Mouse (Mus musculus) lung, postnatal 4 days (tissue): Measurements from ENCODE around the gene Aifm2.
A peak's percentile ranks its signal among the peaks of the same experiment; 100 is the strongest.

ENCODE experiments used
- DNase-seq, 2 experiments: peaks; one replicate each; pipeline ENCODE4 v3.0.0; 2021

The Aifm2 gene

DNA sequence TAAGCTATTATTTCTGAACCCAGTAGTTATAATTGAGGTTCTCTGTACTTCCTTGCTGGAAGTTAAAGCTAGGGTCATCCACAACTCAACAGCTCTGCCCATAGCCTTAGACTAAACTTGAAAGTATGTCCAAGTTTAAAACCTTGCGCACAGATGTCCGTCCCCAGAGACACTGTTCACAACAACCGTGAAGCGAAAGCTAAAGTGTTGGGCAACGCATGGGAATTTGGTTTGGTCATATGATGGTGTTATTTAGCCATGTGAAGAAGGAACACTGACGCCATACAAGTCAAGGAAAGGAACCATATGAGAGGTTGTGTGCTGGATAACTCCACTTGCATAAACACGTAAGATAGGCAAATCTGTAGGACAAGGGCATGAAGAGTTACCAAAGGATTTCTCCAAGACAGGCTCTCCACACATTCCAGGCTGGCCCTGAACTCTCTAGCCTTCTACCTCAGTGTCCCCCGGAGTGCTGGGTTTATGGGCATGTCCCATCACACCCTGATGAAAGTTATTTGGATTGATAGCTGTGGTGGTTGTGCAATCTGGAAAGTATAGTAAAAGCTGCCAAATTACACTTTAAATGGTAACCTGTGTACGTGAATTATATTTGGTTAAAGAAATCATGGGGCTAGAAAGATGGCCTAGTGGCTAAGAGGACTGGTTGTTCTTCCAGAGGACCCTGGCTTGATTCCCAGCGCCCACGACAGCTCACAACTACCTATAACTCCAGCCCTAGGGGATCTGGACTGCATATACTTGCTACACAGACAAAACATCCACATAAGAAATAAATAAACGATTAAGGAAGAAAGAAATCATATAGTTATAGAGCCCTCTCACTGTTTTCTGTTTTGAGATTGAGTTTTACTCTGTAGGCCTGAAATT, 2.6 kb downstream of the Aifm2 start:
- DNase-seq = no peak

DNA sequence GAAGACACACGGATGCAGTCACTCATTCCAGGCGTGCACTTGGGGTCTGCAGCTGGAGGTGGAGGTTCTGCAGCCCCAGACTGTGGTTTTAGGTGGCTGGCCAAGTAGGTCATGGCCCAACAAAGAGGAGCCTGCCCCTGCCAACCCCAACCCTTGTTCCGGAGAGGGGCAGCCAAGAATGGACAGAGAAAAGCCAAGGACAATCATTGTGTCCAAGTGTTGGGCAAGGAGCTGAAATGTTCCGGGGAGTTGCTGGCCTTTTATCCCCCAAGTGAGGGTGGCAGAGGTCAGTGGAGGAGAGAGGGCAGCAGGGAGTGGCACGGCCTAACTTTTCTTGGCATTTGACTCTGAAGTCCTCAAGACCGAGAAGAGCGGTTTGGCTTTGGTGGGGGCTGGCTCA, 5.3 kb downstream of the Aifm2 start:
- no peak for DNase-seq

DNA sequence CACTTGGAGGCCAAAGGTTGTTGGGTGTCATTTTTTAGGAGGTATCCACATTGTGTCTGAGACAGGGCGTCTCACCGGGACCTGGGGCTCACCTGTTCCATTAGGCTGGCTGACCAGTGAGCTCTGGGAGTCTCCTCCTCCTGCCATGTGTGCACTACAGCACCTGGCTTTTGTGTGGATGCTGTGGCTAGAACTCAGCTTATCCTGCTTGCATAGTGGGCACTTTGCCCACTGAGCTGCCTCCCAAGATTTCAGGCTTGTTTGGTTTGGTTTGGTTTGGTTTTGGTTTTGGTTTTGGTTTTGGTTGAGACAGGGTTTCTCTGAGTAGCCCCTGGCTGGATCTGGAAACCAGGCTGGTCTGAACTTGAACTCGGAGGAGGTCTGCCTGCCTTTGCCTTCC, 7.2 kb downstream of the Aifm2 start:
- no peak for DNase-seq

GRCm38 (mm10) chr10:61723271-61723670, 8.2 kb downstream of the Aifm2 start:
- no peak for DNase-seq

GRCm38 (mm10) chr10:61729181-61729580, 14.1 kb downstream of the Aifm2 start:
- no peak for DNase-seq

GRCm38 (mm10) chr10:61730171-61730570, 15.1 kb downstream of the Aifm2 start:
- no peak for DNase-seq

DNA sequence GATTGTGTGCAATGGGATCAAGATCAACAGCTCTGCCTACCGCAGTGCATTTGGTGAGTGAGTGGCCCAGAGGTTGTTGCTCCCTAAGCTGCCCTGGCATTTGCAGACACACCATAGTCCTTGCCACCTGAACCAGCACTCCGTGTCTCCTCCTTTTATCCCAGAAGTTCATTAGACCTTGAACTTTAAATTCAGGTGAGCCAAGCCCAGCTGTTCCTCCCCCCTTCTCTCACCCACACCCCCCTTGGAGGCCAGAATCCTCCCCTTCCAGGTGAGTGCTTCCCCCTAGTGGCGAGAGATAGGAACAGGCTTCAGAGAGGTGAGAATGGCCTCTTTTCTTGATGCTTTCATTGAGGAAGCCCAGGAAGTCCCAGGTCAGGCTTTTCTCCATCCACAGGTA, 19.3 kb downstream of the Aifm2 start:
- peak in 1 of 2 experiments; percentile 39 for DNase-seq

GRCm38 (mm10) chr10:61736671-61737078, 21.6 kb downstream of the Aifm2 start:
- DNase-seq = no peak

DNA sequence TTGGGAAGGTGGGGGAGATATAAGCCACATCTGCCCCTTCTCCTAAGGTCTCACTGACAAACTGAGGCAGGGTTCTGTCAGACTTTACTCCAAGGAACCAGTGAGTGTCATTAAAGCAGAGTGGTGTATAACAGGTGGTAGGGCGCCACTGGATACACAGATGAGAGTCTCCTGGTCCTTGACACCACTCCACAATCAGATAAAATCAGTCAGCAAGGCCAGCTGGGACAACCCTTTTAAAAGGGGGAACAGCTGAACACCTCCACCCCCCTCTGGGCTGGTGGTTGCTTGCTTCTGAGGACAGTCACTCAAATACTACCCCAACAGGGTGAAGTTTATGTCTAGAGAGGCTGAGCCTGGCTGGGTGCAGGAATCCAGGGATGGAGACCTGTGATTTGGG, 22.5 kb downstream of the Aifm2 start:
- no peak for DNase-seq

DNA sequence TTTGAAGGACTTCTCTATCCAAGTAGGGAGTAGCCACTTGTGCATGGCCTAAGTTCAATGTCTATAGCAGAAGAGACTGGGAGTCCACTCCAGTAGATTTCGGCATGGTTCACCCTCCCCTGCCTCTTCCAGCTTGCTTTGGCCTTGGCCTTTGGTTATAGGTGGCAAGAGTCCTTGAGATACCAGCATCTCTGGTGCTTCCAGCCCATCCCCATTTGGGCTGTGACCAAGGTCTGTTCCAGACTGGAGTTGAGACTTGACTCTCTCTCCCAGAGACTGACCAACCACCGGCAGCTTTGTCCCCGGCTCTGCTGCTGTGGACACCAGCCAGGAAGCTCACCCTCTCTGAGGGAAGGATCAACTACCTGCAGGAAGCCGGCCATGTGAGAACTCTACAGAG, 23.1 kb downstream of the Aifm2 start:
- no peak for DNase-seq

- no peak for DNase-seq
Observed at GRCm38 (mm10) chr10:61741306-61741705, 26.2 kb downstream of the Aifm2 start.

DNA sequence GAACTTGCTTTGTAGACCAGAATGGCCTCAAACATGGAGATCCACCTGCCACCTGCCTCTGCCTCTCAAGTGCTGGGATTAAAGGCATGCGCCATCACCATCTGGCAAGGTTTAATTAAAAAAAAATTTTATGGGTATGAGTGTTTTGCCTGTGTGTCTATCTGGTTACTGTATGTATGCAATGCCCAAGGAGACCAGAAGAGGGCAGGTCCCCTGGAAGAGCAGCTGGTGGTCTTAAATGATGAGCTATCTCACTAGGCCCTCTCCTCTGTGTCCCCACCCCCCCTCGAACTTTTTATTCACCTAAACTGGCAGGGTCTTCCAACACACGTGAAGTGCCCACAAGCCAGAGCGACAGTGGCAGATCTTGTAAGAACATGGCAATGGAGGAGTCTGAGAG, 26.8 kb downstream of the Aifm2 start:
- no peak for DNase-seq

DNA sequence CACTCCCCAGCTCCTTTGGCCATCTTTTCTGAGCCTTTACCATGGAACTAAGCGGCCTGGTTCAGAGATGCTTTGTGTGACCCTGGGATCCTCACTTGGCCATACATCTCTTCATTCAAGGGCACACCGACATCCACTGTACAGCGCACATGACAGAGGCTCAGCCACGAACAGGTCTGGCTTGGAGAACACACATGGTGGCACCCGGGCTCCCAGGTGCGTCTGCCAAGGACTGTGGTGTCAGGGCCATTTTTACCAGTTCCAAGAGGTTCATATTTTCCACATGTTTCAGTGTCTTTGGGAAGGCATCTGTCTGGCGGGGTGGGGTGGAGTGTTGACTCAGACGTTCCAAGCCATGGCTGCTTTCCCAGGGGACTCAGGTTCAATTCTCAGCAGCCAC, 27.3 kb downstream of the Aifm2 start:
- no peak for DNase-seq

- peak in 1 of 2 experiments; percentile 57 for DNase-seq
Observed at GRCm38 (mm10) chr10:61745133-61745532, 30.1 kb downstream of the Aifm2 start.

- no peak for DNase-seq
Observed at GRCm38 (mm10) chr10:61747302-61747701, 32.2 kb downstream of the Aifm2 start.

GRCm38 (mm10) chr10:61750014-61750413, 35.0 kb downstream of the Aifm2 start:
- no peak for DNase-seq

DNA sequence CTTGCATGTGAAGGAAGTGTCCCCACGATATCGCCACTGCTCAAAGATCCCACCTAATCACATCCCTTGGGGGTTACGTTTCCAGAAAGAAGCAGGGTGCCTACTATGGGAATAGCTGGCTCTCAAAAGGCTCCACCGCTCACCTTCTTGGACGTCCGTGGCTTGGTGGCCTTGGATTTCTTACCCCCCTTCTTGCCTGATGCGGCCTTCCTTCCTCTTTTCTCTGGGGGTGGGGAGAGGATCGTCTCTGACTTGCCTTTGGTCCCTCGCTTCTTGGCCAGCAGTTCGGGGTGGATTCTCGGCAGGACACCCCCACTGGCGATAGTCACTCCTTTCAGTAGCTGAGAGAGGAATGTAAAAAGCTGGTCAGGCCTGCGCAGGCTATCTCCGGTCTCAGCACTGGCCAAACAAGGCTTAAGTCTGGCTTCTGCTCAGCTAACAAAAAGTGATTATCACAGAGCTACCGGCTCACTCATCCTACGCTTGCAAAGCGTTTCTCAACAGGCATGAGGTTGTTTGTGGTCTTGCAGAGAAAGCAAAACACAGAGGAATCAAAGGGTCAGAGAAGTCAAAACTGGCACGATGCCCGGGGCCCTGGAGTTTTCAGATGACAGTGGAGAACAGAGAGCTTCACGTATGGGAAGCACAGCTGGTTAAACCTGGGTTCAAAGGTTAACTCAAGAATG, 36.6 kb downstream of the Aifm2 start:
- DNase-seq = peak; percentile 58 to 75

DNA sequence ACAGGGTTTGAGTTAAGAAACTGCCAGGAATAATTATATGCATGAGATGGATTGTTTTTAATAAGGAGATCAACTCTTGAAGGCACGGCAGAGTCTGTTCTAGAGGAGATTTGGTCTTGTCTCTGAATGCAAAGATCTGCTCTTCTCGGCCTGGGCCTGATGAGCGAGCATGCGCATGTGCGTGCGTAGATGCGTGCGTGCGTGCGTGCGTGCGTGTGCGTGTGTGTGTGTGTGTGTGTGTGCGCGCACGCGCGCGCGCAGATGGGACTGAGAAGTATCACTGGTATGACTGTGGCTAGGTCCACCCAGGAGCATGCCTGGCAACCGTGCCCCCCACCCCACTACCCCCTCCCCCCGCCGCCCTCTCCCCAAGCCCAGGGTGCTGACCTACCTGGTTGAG, 38.0 kb downstream of the Aifm2 start:
- DNase-seq = no peak

- peak; percentile 77 to 80 for DNase-seq
Observed at GRCm38 (mm10) chr10:61757022-61757421, 42.0 kb downstream of the Aifm2 start.

DNA sequence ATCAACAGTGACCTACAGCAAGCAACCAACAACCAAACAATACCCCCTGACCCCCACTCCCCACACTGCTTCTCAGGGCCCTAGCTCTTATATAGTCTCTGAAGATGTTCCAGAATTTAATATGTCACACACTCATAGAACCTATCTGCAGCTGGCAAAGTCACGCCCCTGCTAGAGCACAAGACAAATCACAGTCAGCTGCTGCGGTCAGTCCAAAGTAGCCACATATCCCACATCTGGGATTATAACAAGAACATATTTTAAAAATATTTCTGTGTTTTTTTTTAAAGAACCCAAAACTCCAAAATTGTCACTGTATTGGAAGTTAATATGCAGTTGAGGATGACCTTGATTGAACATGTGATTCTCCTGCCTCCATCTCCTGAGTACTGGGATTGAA, 43.8 kb downstream of the Aifm2 start:
- DNase-seq = no peak

DNA sequence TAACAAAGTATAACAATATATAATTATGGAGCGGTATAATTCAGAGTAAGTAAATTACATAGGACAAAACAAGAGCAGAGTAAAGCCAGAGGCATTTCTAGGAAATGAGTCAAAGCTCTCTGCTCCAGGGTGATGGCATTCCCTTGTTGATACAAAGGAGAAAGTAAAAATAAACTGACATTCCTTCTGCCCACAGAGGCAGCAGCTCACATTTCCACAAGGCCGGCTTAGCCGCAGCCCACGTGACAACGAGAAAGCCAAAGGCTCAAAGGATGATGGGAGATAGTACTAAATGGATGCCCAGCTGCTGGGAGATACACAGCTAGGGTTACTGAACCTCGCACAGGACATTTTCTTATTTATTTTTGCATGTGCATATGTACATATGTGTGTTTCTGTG, 44.8 kb downstream of the Aifm2 start:
- peak; percentile 51 to 69 for DNase-seq

DNA sequence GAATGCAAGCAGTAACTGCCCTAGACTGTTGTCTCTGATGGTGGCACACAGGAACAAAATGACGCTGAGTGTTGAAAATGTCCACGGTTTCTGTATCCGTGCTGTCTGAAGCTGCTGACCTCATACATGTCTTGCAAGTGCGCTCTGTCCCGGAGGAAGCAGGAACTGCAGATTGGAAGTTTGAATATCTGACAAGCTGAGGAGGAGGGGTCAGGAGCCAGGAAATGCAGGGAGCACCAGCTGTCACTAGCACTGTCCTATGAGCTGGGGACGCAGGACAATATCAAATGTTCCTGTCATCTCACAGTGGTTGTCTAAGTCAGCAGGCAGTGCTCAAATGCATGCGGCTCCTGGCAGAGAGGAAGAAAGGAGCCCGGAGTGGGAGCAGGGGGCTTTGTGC, 49.6 kb downstream of the Aifm2 start:
- DNase-seq = peak; percentile 41 to 46

DNA sequence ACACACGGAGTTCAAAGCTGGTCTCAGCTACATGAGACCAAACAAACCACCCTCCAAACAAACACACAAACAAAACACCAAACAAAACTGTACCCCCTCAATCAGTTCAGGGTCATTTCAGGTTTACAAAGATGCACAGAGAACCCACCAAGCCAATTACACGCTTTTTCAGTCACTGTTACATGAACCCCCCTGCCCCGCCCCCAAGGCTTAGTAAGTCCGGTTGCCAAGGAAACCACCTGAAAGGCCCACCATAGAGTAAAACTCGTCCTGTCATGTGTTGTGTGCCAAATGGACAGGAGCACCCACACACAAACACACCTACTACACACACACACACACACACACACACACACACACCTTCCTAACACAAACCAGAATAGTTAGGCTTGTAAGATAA, 50.5 kb downstream of the Aifm2 start:
- DNase-seq = no peak

GRCm38 (mm10) chr10:61766806-61767205, 51.7 kb downstream of the Aifm2 start:
- peak; percentile 49 to 75 for DNase-seq
